Mouse (Mus musculus) left cerebral cortex, postnatal 14 days (tissue): ENCODE data around the gene Pop4. TPM values are rescaled to one million over a fixed set of nuclear protein-coding genes. Genes with fewer than 3 reads are reported as not detected.

ENCODE experiments used
- DNase-seq, 2 experiments: peaks; one replicate each; pipeline ENCODE4 v3.0.0; 2021 to 2022; ENCODE audit warnings: low spot score in 2 of 2, mixed read lengths in 1 of 2
- intact Hi-C: fragments of 180-260 bp; cut with DNase I; formaldehyde crosslinking; loops from one replicate; pipeline ENCODE4 v1.15.1; 2025
- total RNA-seq, 2 experiments: library from RNA; stranded (reverse); gene quantifications; 2 replicates each; pipeline ENCODE4 v1.2.3; 2021

Gene Pop4
- total RNA-seq, 2 experiments from 2014 or later = 26.1 to 27.4 TPM

- no peak for DNase-seq
- intact Hi-C loops = no loop called here
Measured at GRCm38 (mm10) chr7:38224577-38225369, 46.5 kb downstream of the Pop4 start.

DNA sequence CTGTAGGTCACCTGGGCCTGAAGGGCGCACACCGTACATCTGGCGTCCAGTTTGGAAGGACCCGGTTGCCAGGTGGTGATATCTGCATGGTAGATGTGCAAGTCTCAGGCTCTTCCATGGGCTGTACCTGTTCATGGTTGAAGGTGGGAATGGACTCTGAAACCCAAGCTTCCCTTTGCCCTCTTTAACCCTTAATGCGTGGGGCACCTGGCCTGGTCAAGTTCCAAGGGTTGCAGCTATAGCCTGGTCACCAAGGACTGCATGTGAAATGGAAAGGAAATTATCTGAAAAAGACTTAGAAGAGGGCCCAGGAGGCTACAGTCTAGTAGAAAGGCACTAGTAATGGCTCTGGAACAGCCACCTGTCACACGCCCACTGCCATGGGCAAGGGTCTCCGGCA lies 50.4 kb downstream of the Pop4 start:
- DNase-seq = no peak
- intact Hi-C loops = no loop called here

- intact Hi-C loops = no loop called here
- no peak for DNase-seq
Measured at GRCm38 (mm10) chr7:38219526-38219925, 51.7 kb downstream of the Pop4 start.

- DNase-seq = no peak
- intact Hi-C loops = no loop called here
Measured at GRCm38 (mm10) chr7:38218631-38219367, 52.4 kb downstream of the Pop4 start.

DNA sequence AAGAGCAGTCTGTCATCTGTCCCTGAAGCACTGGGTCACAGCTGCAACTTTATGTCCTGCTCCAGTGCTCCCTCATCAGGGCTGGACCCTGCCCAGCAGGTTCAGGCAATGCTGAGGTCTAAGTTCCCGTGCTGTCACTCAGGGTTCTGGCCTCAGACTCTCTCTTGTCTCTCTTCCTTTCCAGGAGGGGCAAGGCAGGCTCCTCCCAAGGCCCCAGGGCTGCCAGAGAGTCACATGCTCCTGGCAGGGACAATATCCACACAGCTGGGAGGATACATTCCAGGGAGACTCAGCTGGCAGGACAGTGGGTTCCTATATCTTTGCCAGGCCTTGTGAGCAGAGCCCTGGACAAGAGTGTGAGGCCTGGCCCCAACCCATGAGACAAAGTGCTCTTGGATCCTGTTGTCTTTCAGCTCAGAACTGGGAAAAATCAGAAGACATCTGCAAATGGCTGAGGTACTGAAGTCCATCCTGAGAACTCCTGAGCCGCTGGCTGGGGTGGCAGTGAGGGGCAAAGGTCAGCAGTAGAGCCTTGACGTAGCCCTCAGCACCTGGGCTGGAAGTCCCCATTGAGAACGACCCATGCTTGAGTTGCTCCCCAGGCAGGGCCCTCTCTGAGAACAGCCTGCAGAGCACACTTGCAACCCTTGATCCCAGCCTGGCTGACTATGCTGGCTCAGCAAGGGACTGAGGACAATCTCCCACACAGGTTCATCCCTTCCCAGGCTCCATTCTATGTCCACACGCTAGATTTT lies 53.6 kb downstream of the Pop4 start:
- intact Hi-C loops = no loop called here
- DNase-seq = peak; percentile 59 to 85

DNA sequence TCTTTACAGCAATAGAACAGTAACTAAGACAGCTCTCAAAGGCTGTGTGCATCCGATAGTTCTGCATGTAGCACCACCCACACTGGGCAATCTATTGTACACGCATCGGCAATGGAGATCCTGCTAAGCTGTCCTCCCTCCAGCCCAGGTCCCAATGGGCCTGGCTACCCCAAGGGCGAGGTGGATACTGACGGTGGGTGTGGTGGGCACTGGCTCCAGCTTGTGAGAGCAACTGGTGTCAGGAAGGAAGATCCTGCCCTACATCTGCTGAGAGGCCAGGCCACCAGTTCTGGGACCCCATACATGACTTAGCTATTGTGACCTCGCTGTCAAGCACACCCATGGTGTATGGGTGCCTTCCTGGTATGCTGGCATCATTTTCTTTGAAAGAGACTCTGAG lies 55.5 kb downstream of the Pop4 start:
- intact Hi-C loops = no loop called here

DNA sequence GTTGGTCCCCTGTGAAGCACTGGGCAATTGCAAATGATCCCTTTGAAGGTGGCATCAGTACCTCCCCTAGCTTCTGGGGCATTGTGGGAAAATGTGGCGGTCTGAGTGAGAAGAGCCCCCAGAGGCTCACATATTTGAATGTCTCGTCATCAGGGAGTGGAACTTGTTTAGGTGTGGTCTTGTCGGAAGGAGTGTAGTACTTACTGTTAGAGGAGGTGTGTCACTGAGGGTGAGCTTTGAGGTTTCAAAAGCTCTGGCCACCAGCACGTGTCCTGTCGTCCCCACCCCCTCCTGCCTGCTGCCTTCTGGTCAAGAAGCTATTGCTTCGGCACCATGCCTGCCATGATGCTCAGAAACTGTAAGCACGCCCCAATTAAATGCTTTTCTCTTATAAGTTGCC lies 55.9 kb downstream of the Pop4 start:
- intact Hi-C loops = no loop called here
- DNase-seq = no peak

More for the DNA sequence above, 55.5 kb downstream of the Pop4 start:
- no peak for DNase-seq

DNA sequence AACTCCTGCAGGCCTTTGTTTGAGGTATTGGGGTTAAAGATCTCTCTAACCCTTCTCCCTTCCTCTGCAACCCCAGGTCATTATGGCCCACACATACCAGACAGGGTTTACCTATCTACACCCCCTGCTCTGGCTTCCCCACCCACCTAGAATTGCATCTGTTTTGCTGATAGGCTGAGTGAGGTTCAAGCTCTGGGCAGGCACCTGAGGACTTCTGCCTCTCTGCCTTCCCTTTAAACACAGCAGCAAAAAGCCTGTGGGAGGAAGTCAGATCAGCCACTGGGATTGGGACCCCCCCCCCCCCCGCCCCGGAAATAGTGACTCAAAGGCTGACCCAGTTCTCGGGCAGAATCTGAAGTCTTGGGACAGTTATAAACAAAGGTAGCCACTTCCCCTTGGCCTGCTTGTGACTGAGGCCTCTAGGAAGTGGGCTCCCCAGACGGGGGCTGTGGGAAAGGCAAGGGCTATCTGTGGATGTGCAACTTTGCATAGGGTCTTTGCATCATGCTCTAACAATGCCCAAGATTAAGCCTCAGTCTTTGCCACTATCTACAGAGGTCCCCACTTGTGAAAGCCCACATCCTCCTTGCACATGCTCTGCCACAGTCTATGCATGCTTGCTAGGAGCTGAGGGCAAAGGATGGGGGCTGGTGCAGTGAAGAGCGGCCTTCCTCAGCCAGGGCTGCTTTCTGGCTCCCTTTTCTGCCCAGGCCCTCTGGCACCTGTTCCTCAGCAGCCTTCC lies 56.6 kb downstream of the Pop4 start:
- DNase-seq = no peak
- intact Hi-C loops = no loop called here

- DNase-seq = no peak
- intact Hi-C loops = no loop called here
Measured at GRCm38 (mm10) chr7:38212651-38213062, 58.6 kb downstream of the Pop4 start.

Other genes with a start within 250 kb of the Pop4 start
- gene Uri1, start 247.9 kb downstream of the Pop4 start, total RNA-seq = 10 to 100 TPM; 51.1 to 55.4 TPM
- 10 to 100 TPM; 15.3 to 19.5 TPM for gene Ccne1, start 163.9 kb downstream of the Pop4 start, total RNA-seq
- gene 1600014C10Rik, start 88.2 kb downstream of the Pop4 start, total RNA-seq = 10 to 100 TPM; 17.7 to 18.8 TPM
- gene Plekhf1, start 43.4 kb downstream of the Pop4 start, total RNA-seq = 1 to 10 TPM in 1 of 2 experiments, under 1 TPM in 1; 0.89 to 1.8 TPM